Comparison of ENCODE assay signal across 10 mouse cellular contexts in the genomic region with DNA sequence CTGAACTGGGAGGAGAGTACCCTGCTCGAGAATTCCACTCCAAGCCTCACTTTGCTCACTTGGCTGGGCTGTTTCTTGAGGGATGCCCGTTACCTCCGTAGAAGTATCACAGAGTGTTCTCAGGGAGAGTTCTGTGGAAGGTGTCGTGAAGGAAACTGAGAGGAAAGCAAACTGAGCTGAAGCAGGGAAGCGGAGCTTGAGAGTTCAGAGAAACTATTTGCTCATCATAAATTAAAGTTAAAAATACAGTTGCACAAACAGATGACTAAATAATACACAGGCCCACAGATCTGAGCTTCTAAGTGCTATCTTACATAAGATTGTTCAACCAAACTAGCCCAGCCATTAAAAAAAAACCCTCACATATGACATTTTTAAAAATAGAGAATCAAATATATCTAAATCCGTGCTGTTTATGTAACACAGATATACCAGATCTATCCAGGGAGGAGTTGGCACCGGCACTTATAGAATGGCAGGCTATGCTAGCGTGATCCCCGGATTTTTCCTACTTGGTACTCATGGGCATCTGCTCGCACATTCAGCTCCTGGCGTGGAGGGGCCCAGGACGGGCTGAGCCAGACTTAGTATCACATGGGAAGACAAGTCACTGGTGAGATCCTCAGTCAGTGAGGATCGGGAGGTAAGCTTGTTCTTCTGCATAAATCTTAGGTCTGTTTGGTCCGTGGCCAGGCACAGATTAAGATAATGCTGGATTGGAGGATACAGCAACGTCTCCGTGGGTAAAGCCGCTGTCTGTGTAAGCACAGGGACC. TPM values are rescaled to one million over a fixed set of nuclear protein-coding genes. Genes with fewer than 3 reads are reported as not detected.
A peak's percentile ranks its signal among the peaks of the same experiment; 100 is the strongest.
DNase-seq lines count a peak whose midpoint lies in the region; ATAC-seq lines count a peak whose summit lies in the region.
"Had no signal": no experiment of that assay in that cellular context is flagged by ENCODE, and none has a peak within 500 bp of the region (broad histone marks: within the 10 kb centered on the region; RNA-seq: fewer than 3 reads in every experiment).

No protein-coding gene starts in this region.

- peak; percentile 51 to 53 for DNase-seq in cerebellum, postnatal 10 days
- DNase-seq in left cerebral cortex, adult 11 months (ENCODE audit: low spot score): peak; percentile 82
- DNase-seq in left cerebral cortex, postnatal 4 days: no peak
- DNase-seq in layer of hippocampus, postnatal 36 days: peak; percentile 35 to 50
- peak; percentile 75 to 86 for DNase-seq in right cerebral cortex, postnatal 10 days (ENCODE audit: low spot score in 2 of 2)
- DNase-seq in adrenal gland, adult 18-20 months (ENCODE audit: low spot score in 2 of 2): no peak
- DNase-seq in embryo, embryonic 11 days: no peak
- DNase-seq: adrenal gland, postnatal 25 days had no signal

- no peak for ATAC-seq in cerebellum, adult (ENCODE audit: insufficient number of reproducible peaks, low FRiP score, low TSS enrichment)

- intact Hi-C loops in left cerebral cortex, postnatal 4 days (cut with DNase I): no loop called here

RNA-seq across cellular contexts. Expression of a gene that starts 11.7 kb away (rescaled TPM):
- total RNA-seq in left cerebral cortex, postnatal 4 days (2021): 10 to 100 TPM; 10.4 to 12.2 TPM
- total RNA-seq in layer of hippocampus, postnatal 36 days (2021): 10 to 100 TPM; 18.4 to 20.4 TPM
- total RNA-seq in adrenal gland, adult 18-20 months (2021): 1 to 10 TPM; 2.0 to 7.8 TPM
- total RNA-seq: granulocyte monocyte progenitor cell, adult 5-6 weeks had no signal

Comparison
In these comparisons a context has a peak if more than half of its experiments do, and no peak if none do; other contexts are left out.
1. DNase-seq: peak in cerebellum, postnatal 10 days (2 of 2), left cerebral cortex, adult 11 months (single experiment), layer of hippocampus, postnatal 36 days (2 of 2) and right cerebral cortex, postnatal 10 days (2 of 2); none in left cerebral cortex, postnatal 4 days (single experiment), adrenal gland, adult 18-20 months (0 of 2) and embryo, embryonic 11 days (single experiment).